Mouse (Mus musculus): Measurements from ENCODE around the gene Reep6. TPM values are rescaled to one million over a fixed set of nuclear protein-coding genes. Genes with fewer than 3 reads are reported as not detected.

Gene Reep6
- total RNA-seq, 1 experiment: 13.3 TPM

DNA sequence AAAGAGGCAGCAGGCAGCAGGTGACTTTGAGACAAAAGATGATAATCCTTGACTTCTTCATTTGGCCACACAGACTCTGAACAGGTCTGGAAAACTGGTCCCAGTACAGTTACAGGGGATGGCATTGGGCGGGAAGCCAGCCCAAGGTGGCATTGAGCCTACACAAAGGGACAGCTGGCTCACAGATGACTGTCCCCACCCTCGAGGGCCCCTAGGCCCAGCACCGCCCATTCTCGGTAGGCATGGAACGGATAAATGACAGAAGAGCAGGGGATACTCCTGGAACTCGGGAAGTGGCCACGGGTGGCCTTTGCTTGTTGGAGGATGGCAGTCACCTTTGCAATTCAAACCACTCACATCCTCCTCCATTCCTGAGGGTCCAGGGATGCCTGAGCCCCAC is 55.6 kb downstream of the Reep6 start:
- TF ChIP-seq ZC3H11A (IDR thresholded peaks at IDR 0.05; ENCODE audit: borderline replicate concordance, low read depth, low read length): no peak
- TF ChIP-seq HCFC1 (IDR thresholded peaks at IDR 0.05; ENCODE audit: borderline replicate concordance, insufficient read depth, low read length): no peak
- no peak for TF ChIP-seq ZNF384 (IDR thresholded peaks at IDR 0.05; ENCODE audit: low read depth, low read length)
- no peak for TF ChIP-seq CHD2 (IDR thresholded peaks at IDR 0.05; ENCODE audit: low read depth, low read length)
- TF ChIP-seq MAFK (IDR thresholded peaks at IDR 0.05; ENCODE audit: insufficient read depth, low read depth, low read length): no peak
- DNase-seq (ENCODE audit: low read depth, low spot score): no peak
- H3K27ac ChIP-seq (ENCODE audit: insufficient read depth, low read depth, low read length, poor library complexity, severe bottlenecking): no peak overlapping the region
- peaks cover 18% of the 10 kb centered on the region; the same call in 1 of the 2 replicates for H3K36me3 ChIP-seq (ENCODE audit: control insufficient read depth, insufficient read depth, low read length, poor library complexity, severe bottlenecking)
- H3K9ac ChIP-seq (ENCODE audit: insufficient read depth, low read depth, low read length, poor library complexity, severe bottlenecking): no peak overlapping the region
- in situ Hi-C loops (cut with MboI; ENCODE audit: low sequenced_read_pairs in 2 of 2, unreplicated experiment in 2 of 2): no loop called here
- H3K4me3 ChIP-seq (ENCODE audit: insufficient read depth in 1 of 2, low read depth in 1 of 2, low read length in 2 of 2, poor library complexity in 1 of 2, severe bottlenecking in 1 of 2): no peak overlapping the region; a peak in 1 of 4 replicates
- no peaks in the 10 kb centered on the region for H3K9me3 ChIP-seq (ENCODE audit: control insufficient read depth, insufficient read depth, low read depth, low read length)
- H3K4me1 ChIP-seq (ENCODE audit: control insufficient read depth in 2 of 2, insufficient read depth in 2 of 2, low read length in 2 of 2, poor library complexity in 1 of 2): peaks cover 5 to 38% of the 10 kb centered on the region in 2 experiments; a peak in 2 of 4 replicates

Other genes with a start within 250 kb of the Reep6 start
- gene Sbno2, start 224.4 kb upstream of the Reep6 start, total RNA-seq (2012; rRNA removed): 36.6 and 49.3 TPM in 2 replicates
- 124 and 141 TPM in 2 replicates for gene Stk11, start 214.2 kb upstream of the Reep6 start, total RNA-seq (2012; rRNA removed)
- 217 and 226 TPM in 2 replicates for gene Atp5d, start 191.3 kb upstream of the Reep6 start, total RNA-seq (2012; rRNA removed)
- gene Cbarp, start 189.1 kb upstream of the Reep6 start, total RNA-seq (2012; rRNA removed): 20.9 and 41.0 TPM in 2 replicates
- 38.3 and 42.6 TPM in 2 replicates for gene Midn, start 181.7 kb upstream of the Reep6 start, total RNA-seq (2012; rRNA removed)
- gene Cirbp, start 164.0 kb upstream of the Reep6 start, total RNA-seq (2012; rRNA removed): 69.6 and 105 TPM in 2 replicates
- 25.4 and 31.2 TPM in 2 replicates for gene 1600002K03Rik, start 157.0 kb upstream of the Reep6 start, total RNA-seq (2012; rRNA removed)
- 2.7 and 3.4 TPM in 2 replicates for gene Efna2, start 150.5 kb upstream of the Reep6 start, total RNA-seq (2012; rRNA removed)
- gene Mum1, start 103.5 kb upstream of the Reep6 start, total RNA-seq (2012; rRNA removed): 80.8 and 115 TPM in 2 replicates
- gene Ndufs7, start 80.8 kb upstream of the Reep6 start, total RNA-seq (2012; rRNA removed): 205 and 290 TPM in 2 replicates
- gene Gamt, start 68.9 kb upstream of the Reep6 start, total RNA-seq (2012; rRNA removed): 2.9 and 3.0 TPM in 2 replicates
- gene Dazap1, start 68.5 kb upstream of the Reep6 start, total RNA-seq (2012; rRNA removed): 121 and 154 TPM in 2 replicates
- 2,505 and 2,820 TPM in 2 replicates for gene Rps15, start 37.5 kb upstream of the Reep6 start, total RNA-seq (2012; rRNA removed)
- gene Apc2, start 34.0 kb upstream of the Reep6 start, total RNA-seq (2012; rRNA removed): 4.4 and 4.6 TPM in 2 replicates
- 29.6 and 33.4 TPM in 2 replicates for gene 2310011J03Rik, start 9.4 kb upstream of the Reep6 start, total RNA-seq (2012; rRNA removed)
- 1.4 and 3.3 TPM in 2 replicates for gene Pcsk4, start 455 bp upstream of the Reep6 start, total RNA-seq (2012; rRNA removed)
- gene Adamtsl5, start 18.5 kb downstream of the Reep6 start, total RNA-seq (2012; rRNA removed): 2.1 and 2.4 TPM in 2 replicates
- 6.0 and 17.4 TPM in 2 replicates for gene Plk5, start 26.5 kb downstream of the Reep6 start, total RNA-seq (2012; rRNA removed)
- gene Mex3d, start 57.7 kb downstream of the Reep6 start, total RNA-seq (2012; rRNA removed): 27.1 and 28.9 TPM in 2 replicates
- gene Mbd3, start 69.6 kb downstream of the Reep6 start, total RNA-seq (2012; rRNA removed): 131 and 134 TPM in 2 replicates
- 995 and 1,362 TPM in 2 replicates for gene Uqcr11, start 76.9 kb downstream of the Reep6 start, total RNA-seq (2012; rRNA removed)
- 90.9 and 108 TPM in 2 replicates for gene Tcf3, start 103.7 kb downstream of the Reep6 start, total RNA-seq (2012; rRNA removed)
- gene Onecut3, start 164.9 kb downstream of the Reep6 start, total RNA-seq (2012; rRNA removed): not detected in 2 replicates
- 0.80 and 2.3 TPM in 2 replicates for gene Atp8b3, start 209.2 kb downstream of the Reep6 start, total RNA-seq (2012; rRNA removed)
- 27.4 and 33.4 TPM in 2 replicates for gene Rexo1, start 231.6 kb downstream of the Reep6 start, total RNA-seq (2012; rRNA removed)
- gene Klf16, start 247.4 kb downstream of the Reep6 start, total RNA-seq (2012; rRNA removed): 20.8 and 23.5 TPM in 2 replicates